Mouse (Mus musculus): ENCODE data around the gene Fbxl14. TPM values are rescaled to one million over a fixed set of nuclear protein-coding genes. Genes with fewer than 3 reads are reported as not detected.
"Not testable (repeated sequence)": the region's sequence is repeated elsewhere in the genome, so short reads cannot be mapped to it uniquely, and the experiment has no call there.

Gene Fbxl14
- total RNA-seq (2018; cell fraction: chromatin; rRNA removed) = 10 to 100 TPM in 5 of 26 experiments, 1 to 10 TPM in 21; 1.3 to 13.3 (median 4.3) TPM
- total RNA-seq (2018; cell fraction: cytosol; rRNA removed) = 10 to 100 TPM; 12.1 to 27.8 (median 20.1) TPM
- total RNA-seq (2018; cell fraction: nucleus; rRNA removed) = 10 to 100 TPM in 20 of 26 experiments, 1 to 10 TPM in 6; 7.9 to 40.7 (median 20.2) TPM
- polyA plus RNA-seq (2018) = 15.0 to 19.3 TPM (median 15.8 TPM) in 3 replicates

GRCm38 (mm10) chr6:119479343-119479875 lies at the start of gene Fbxl14:
Gene Fbxl14, plus strand, starts transcription at chr6:119479668.
- WGBS (ENCODE audit: missing documents) = under 1% methylated on average over 79 of the region's 101 CpGs
- Histone ChIP-seq H3K4me3 (ENCODE audit: inconsistent target) (peak within 1 kb of the TSS; percentile 54), H3K79me2 (ENCODE audit: inconsistent target) (peaks cover 45% of the 10 kb centered on the region), H3K27ac (peak within 1 kb of the TSS; percentile 73), H3K36me3 (ENCODE audit: inconsistent target) (no peaks in the 10 kb centered on the region)

GRCm38 (mm10) chr6:119430508-119430907 lies 49.0 kb upstream of the Fbxl14 start:
- 12% methylated on average over 2 of the region's 2 CpGs for WGBS (ENCODE audit: missing documents)
- H3K27ac ChIP-seq = no peak overlapping the region
- H3K79me2 ChIP-seq (ENCODE audit: inconsistent target) = no peaks in the 10 kb centered on the region
- no peaks in the 10 kb centered on the region for H3K36me3 ChIP-seq (ENCODE audit: inconsistent target)
- no peak overlapping the region for H3K4me3 ChIP-seq (ENCODE audit: inconsistent target)

GRCm38 (mm10) chr6:119431751-119432324 lies 47.6 kb upstream of the Fbxl14 start:
- Histone ChIP-seq H3K4me3 (ENCODE audit: inconsistent target) (no peak overlapping the region), H3K79me2 (ENCODE audit: inconsistent target) (no peaks in the 10 kb centered on the region), H3K36me3 (ENCODE audit: inconsistent target) (no peaks in the 10 kb centered on the region), H3K27ac (no peak overlapping the region)
- WGBS (ENCODE audit: missing documents) = 89% methylated on average over 6 of the region's 6 CpGs

- Histone ChIP-seq H3K4me3 (ENCODE audit: inconsistent target) (no peak overlapping the region), H3K27ac (no peak overlapping the region), H3K79me2 (ENCODE audit: inconsistent target) (no peaks in the 10 kb centered on the region), H3K36me3 (ENCODE audit: inconsistent target) (no peaks in the 10 kb centered on the region)
- WGBS (ENCODE audit: missing documents) = 98% methylated on average over 4 of the region's 4 CpGs
These were observed 45.1 kb upstream of the Fbxl14 start for GRCm38 (mm10) chr6:119434394-119434793.

- no peak overlapping the region for H3K27ac ChIP-seq
- 16% methylated on average over 8 of the region's 8 CpGs for WGBS (ENCODE audit: missing documents)
- H3K36me3 ChIP-seq (ENCODE audit: inconsistent target) = no peaks in the 10 kb centered on the region
- H3K79me2 ChIP-seq (ENCODE audit: inconsistent target) = no peaks in the 10 kb centered on the region
- no peak overlapping the region for H3K4me3 ChIP-seq (ENCODE audit: inconsistent target)
These were observed 41.3 kb upstream of the Fbxl14 start for GRCm38 (mm10) chr6:119437894-119438761.

GRCm38 (mm10) chr6:119442729-119443128 lies 36.7 kb upstream of the Fbxl14 start:
- not testable (repeated sequence) for H3K36me3 ChIP-seq (ENCODE audit: inconsistent target); H3K27ac ChIP-seq; H3K79me2 ChIP-seq (ENCODE audit: inconsistent target); H3K4me3 ChIP-seq (ENCODE audit: inconsistent target)
- 81% methylated on average over 5 of the region's 5 CpGs for WGBS (ENCODE audit: missing documents)

- WGBS (ENCODE audit: missing documents) = 14% methylated on average over 12 of the region's 12 CpGs
- Histone ChIP-seq H3K79me2 (ENCODE audit: inconsistent target) (no peaks in the 10 kb centered on the region), H3K27ac (no peak overlapping the region), H3K36me3 (ENCODE audit: inconsistent target) (no peaks in the 10 kb centered on the region), H3K4me3 (ENCODE audit: inconsistent target) (peak overlapping the region; percentile 7; the same call in 1 of the 2 replicates)
These were observed 35.5 kb upstream of the Fbxl14 start for GRCm38 (mm10) chr6:119443742-119444645.

GRCm38 (mm10) chr6:119445671-119446607 lies 33.5 kb upstream of the Fbxl14 start:
- no peaks in the 10 kb centered on the region for H3K36me3 ChIP-seq (ENCODE audit: inconsistent target)
- H3K27ac ChIP-seq = no peak overlapping the region
- no peak overlapping the region for H3K4me3 ChIP-seq (ENCODE audit: inconsistent target)
- no peaks in the 10 kb centered on the region for H3K79me2 ChIP-seq (ENCODE audit: inconsistent target)
- WGBS (ENCODE audit: missing documents) = 61% methylated on average over 11 of the region's 11 CpGs

- Histone ChIP-seq H3K79me2 (ENCODE audit: inconsistent target) (no peaks in the 10 kb centered on the region), H3K36me3 (ENCODE audit: inconsistent target) (no peaks in the 10 kb centered on the region), H3K4me3 (ENCODE audit: inconsistent target) (no peak overlapping the region), H3K27ac (no peak overlapping the region)
- WGBS (ENCODE audit: missing documents) = 38% methylated on average over 18 of the region's 18 CpGs
These were observed 31.0 kb upstream of the Fbxl14 start for GRCm38 (mm10) chr6:119448321-119449059.

- no peak overlapping the region for H3K4me3 ChIP-seq (ENCODE audit: inconsistent target)
These were observed 30.4 kb upstream of the Fbxl14 start for GRCm38 (mm10) chr6:119449060-119449499.

GRCm38 (mm10) chr6:119450965-119451943 lies 28.2 kb upstream of the Fbxl14 start:
- Histone ChIP-seq H3K36me3 (ENCODE audit: inconsistent target) (no peaks in the 10 kb centered on the region), H3K27ac (no peak overlapping the region), H3K4me3 (ENCODE audit: inconsistent target) (no peak overlapping the region), H3K79me2 (ENCODE audit: inconsistent target) (no peaks in the 10 kb centered on the region)
- 4% methylated on average over 14 of the region's 14 CpGs for WGBS (ENCODE audit: missing documents)

More at GRCm38 (mm10) chr6:119449060-119449499, 30.4 kb upstream of the Fbxl14 start:
- WGBS (ENCODE audit: missing documents) = 13% methylated on average over 22 of the region's 23 CpGs
- Histone ChIP-seq H3K36me3 (ENCODE audit: inconsistent target) (no peaks in the 10 kb centered on the region), H3K27ac (no peak overlapping the region), H3K79me2 (ENCODE audit: inconsistent target) (no peaks in the 10 kb centered on the region)
